Mouse (Mus musculus): Measurements from ENCODE around the gene Cenpf.

Gene Cenpf

DNA sequence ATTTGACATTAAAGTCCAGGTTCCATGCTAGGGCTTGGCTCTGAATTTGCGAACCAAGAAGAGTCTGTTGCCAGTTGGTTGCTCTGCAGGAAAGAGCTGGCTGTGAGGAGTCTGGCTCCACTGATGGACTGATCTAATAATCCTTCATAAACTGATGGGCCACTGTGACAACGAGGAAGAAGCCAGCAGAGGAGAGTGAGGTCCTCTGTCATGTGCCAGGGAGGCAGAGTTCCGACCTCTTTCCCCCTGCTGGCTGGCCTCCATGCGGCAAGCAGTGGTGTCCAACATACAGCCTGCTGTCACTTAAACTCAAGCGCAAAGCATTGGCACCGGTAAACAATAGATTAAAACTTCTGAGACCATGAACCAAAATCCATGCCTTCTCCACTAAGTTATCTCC, 57.9 kb downstream of the Cenpf start:
- no peak for DNase-seq (ENCODE audit: low spot score in 2 of 2)

DNA sequence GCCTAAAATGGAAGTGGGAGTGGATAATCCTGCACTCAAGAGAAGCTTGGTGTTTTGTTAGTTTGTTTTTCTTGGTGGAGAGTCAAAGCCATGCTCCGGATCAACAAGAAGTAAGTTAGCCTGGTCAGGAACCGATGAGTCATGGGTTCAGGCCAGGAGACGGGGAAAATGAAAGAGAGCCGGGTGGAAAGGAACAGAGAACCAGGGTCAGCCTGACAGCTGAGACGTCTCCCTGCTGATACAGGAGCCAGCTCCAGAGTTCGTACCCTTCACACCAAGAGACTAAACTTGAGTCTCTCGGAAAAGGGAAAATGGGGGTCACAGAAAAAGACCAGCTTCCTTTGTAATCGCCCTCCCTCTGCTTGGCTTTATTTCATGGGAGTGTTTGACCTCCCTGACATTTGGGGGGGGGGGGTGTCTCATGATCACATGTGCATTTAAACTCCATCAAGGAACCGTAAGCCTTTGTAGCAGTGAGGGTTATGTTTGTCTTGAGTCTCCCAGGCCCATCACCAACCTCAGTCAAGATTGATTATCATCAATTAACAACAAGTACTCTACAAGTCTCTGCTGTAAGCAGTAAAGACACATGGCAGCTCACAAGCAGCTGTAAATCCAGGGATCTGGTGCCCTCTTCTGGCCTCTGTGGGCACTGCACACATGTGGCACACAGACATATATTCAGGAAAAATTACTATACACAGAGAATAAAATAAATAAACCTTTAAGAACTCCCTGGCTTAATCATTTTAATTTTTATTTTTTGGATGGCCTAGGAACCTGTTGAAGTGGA, 59.7 kb downstream of the Cenpf start:
- peak in 1 of 2 experiments; percentile 69 for DNase-seq (ENCODE audit: low spot score in 2 of 2)

DNA sequence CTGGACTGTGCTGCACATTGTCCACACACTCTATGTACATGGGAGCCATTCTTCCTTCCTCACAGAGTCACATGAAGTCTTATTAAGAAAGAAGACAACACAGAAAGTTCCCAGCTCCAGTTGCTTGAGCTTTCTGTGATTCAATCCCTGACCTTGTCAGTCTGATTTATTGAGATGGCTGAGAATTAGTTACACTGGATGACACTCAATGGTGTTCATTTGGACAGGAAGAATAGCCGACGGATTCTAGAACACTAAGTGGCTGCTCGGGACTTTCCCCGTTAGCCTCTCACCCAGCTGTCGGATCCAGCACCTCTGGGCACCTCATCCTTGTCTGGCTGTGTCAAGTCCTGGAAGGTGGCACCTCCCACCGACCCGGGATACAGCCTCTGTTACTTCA, 63.1 kb downstream of the Cenpf start:
- no peak for DNase-seq (ENCODE audit: low spot score in 2 of 2)

DNA sequence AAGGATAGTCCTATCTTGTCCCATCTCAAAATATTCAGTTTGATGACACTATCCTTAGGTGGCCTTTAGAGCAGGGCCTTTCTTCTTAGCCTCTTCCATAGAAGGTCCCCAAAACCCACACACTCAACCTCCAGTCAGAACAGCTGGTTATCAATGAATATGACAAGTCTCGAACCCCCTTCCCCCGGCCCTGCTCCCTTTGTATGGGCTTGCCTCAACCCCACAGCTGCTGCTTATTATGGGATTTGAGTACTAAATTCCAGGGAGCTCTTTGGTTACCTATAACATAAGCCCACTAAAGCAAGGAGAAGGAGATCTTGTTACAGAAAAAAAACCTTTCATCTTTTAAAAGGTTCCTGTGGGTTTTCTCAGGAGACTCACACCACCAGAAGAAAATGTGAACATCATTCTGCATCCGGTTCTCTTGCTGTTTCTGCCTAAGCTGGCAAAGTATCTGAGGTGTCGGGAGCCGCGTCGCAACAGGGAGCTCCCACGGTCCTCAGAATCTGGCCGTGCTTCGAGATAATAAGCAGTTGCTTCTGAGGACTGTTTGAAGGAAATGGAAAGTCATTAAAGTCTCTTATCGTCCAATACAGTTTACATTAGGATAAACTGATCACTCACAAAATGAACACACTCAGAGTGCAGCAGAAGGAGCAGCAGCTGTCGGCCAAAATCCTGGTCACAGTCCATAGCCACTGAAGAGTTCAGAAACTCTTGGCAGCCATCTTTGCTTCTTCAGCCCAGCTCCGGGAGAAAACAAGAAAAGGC, 68.7 kb downstream of the Cenpf start:
- no peak for DNase-seq (ENCODE audit: low spot score in 2 of 2)

DNA sequence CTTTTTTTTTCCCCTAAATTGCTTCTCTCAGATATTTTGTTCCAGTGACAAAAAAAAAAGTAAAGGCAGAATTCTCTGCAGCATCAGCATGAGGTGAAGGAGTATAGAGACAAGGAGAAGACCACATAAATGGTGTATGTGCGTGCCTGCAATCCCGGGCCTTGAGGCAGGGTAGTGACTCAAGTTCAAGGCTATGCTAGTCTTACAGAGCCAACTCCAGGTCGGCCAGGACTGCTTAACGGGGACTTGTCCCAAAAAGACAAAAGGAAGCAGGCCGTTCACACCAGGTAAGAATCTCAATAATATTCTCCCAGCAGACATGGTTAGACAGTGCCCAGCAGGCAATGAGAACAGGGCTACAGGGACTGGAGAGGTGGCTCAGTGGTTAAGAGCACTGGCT, 70.5 kb downstream of the Cenpf start:
- no peak for DNase-seq (ENCODE audit: low spot score in 2 of 2)

DNA sequence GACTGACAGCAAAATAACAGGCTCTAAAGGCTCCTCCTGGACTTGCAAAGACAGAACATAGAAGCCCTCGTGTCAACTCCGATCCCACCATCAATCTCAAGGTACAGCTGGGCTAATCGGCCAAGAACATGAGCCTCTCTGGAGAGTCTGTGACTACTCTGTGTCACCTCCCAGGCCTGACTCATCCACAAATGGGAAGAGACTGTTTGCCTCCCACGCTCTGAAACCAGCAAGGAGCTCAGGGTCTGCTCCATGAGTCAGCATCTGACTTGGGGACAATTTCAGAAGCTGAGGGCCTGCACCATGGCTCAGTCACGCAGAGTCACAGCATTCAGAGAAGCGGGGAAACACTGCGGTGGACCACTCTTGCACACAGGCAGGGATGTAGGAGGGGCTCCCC, 72.6 kb downstream of the Cenpf start:
- no peak for DNase-seq (ENCODE audit: low spot score in 2 of 2)

DNA sequence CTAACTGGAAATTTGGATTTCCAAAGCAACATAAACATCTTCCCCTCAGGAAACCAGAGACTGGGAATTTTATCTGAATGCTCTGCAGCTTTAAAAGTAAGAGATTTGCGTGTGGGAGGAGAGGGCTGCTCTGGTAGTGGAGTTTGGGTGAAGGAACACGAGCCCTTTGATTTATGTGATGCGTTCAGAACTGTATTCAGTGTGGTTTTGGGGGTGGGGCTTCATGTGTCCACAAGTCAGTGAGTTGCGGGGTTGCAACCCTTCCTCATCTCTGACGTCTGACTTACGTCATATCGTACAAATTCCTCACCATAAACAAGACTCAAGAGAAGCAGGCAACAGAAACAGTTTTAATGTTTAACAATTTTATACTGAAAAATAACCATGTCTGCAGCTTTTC, 74.8 kb downstream of the Cenpf start:
- no peak for DNase-seq (ENCODE audit: low spot score in 2 of 2)

DNA sequence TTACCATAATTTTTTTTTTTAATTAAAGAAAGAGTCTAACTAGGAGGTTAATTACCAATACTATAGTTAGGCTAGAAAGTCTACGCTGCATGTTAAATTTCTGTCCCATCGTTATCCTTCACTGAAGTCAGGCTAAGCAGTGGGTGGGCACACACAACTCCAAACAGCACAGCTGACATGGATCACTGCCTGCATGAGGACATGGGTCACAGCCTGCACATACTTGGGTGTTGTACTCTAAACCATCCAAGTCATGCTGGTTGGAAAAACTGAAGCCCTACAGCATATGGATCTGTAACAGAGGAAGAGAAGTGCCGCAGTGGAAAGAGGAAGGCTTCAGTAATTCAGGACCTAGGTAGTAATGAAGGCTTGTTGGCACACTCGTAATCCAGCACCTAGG, 76.1 kb downstream of the Cenpf start:
- no peak for DNase-seq (ENCODE audit: low spot score in 2 of 2)

DNA sequence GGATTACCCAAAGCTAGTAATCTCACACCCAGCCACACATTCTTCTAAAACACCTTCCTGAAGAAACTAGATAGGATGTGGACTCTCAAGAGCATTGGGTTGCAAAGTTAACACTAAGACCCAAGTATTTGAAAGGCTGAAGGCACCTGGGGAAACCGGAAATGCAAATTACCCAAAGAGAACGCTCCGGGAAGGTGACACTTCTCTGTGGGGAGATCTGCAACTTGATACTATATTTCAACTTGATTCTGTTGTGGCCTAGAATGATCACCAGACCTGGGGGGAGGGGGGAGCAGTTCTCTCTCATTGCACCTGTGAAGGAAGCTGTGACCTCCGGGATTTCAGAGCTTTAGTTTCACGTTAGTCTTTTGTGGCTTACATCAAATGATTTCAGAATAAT, 79.2 kb downstream of the Cenpf start:
- no peak for DNase-seq (ENCODE audit: low spot score in 2 of 2)

DNA sequence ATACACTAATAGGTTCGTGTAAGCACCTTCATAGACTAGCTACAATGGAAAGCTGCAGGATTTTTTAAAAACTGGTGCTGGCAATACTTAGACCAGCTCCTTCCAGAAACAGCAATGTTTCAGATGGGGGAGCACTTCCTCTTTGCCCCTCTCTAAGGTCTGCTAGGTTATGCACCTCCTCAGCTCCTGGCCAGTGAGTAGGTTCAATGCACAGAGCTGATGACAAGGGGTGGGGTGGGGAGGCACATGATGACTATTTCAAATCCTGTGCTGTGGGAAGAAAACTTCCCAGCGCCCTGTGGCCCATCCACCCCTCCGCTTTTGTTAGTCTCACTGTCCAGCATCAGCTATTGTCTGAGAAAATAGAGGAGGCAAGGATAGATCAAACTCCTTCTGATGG, 79.8 kb downstream of the Cenpf start:
- DNase-seq (ENCODE audit: low spot score in 2 of 2) = no peak

DNA sequence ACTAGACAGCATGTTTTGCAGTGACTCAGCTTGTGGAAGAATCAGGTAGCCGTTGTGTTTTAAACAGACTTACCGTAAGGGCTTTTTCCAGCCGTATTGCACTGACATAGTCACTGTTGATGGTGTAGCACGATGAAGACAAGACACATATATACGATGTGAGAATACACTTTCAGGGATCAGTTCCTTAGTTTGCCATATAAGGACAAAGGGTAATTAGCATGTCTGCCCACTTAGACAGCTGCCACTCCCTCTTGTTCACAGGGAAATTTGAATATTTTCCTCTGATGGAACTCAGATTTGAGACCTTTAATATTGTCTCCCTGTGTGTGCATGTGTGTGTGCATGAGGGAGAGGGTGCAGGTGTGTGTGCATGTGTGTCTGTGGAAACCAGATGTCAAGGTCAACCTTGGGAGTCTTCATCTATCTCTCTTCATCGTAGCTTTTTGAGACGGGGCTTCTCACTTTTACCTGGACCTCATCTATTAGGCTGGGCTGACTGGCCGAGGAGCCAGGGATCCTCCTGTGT, 82.2 kb downstream of the Cenpf start:
- DNase-seq (ENCODE audit: low spot score in 2 of 2) = no peak

DNA sequence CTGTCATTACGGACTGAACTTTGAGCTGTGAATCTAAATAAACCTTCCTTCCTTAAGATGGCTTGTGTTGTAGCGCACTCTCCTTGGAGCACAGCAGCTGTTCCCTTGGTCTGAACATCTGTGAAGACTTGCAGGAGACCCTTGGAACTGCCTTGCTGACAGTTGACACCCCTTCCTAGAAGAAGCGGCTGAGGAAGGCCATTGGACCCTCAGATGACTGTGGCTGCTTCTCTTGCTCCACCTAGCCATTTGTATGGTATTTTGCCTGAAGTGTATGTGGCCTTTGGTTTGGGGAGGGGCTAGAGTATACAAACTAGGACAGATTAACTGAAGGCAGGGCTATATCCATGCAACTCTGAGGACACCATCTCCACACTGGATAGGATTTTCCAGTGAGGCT, 90.8 kb downstream of the Cenpf start:
- no peak for DNase-seq (ENCODE audit: low spot score in 2 of 2)
